In genomic region chr1:38545282-38545945, GRCm38 (mm10) we compare ENCODE assay signal across 9 mouse cellular contexts.
DNase-seq lines count a peak whose midpoint lies in the region; ATAC-seq lines count a peak whose summit lies in the region.
"Had no signal": no experiment of that assay in that cellular context is flagged by ENCODE, and none has a peak within 500 bp of the region (broad histone marks: within the 10 kb centered on the region; RNA-seq: fewer than 3 reads in every experiment).

No protein-coding gene starts in this region.

- H3K27ac ChIP-seq in intestine, embryonic 14.5 days (ENCODE audit: low read depth): peak overlapping the region; percentile 27; the same call in 1 of the 2 replicates
- H3K27ac ChIP-seq in intestine, embryonic 16.5 days (ENCODE audit: low read length): no peak overlapping the region
- peak overlapping the region; percentile 32; the same call in 1 of the 2 replicates for H3K27ac ChIP-seq in hindbrain, embryonic 11.5 days (ENCODE audit: low read depth, low read length)
- H3K27ac ChIP-seq: embryonic facial prominence, embryonic 12.5 days had no signal

- H3K9ac ChIP-seq in intestine, embryonic 14.5 days (ENCODE audit: low read length): no peak overlapping the region
- no peak overlapping the region for H3K9ac ChIP-seq in intestine, embryonic 16.5 days (ENCODE audit: low read depth, low read length)
- no peak overlapping the region for H3K9ac ChIP-seq in hindbrain, embryonic 11.5 days (ENCODE audit: low read depth, low read length)
- H3K9ac ChIP-seq: embryonic facial prominence, embryonic 12.5 days had no signal

- H3K4me3 ChIP-seq in intestine, embryonic 14.5 days (ENCODE audit: low read depth, low read length): no peak overlapping the region
- H3K4me3 ChIP-seq in intestine, embryonic 16.5 days (ENCODE audit: low read length): no peak overlapping the region
- H3K4me3 ChIP-seq in hindbrain, embryonic 11.5 days (ENCODE audit: low read depth, low read length): no peak overlapping the region
- H3K4me3 ChIP-seq: embryonic facial prominence, embryonic 12.5 days had no signal

- H3K36me3 ChIP-seq in intestine, embryonic 14.5 days (ENCODE audit: control insufficient read depth, insufficient read depth, low read length): no peaks in the 10 kb centered on the region
- no peaks in the 10 kb centered on the region for H3K36me3 ChIP-seq in intestine, embryonic 16.5 days (ENCODE audit: control insufficient read depth, insufficient read depth, low read length)
- H3K36me3 ChIP-seq in hindbrain, embryonic 11.5 days (ENCODE audit: control insufficient read depth, insufficient read depth, low read length): no peaks in the 10 kb centered on the region
- H3K36me3 ChIP-seq: embryonic facial prominence, embryonic 12.5 days had no signal

- WGBS in intestine, embryonic 14.5 days: 12% methylated on average over 12 of the region's 12 CpGs
- WGBS in intestine, embryonic 16.5 days: 20% methylated on average over 12 of the region's 12 CpGs
- WGBS in hindbrain, embryonic 11.5 days: 20% methylated on average over 12 of the region's 12 CpGs

- peaks cover 30% of the 10 kb centered on the region for H3K4me1 ChIP-seq in intestine, embryonic 14.5 days (replicated peaks; ENCODE audit: control insufficient read depth, insufficient read depth, low read length)
- H3K4me1 ChIP-seq in intestine, embryonic 16.5 days (ENCODE audit: control insufficient read depth, insufficient read depth, low read length): peaks cover 17% of the 10 kb centered on the region
- H3K4me1 ChIP-seq in hindbrain, embryonic 11.5 days (replicated peaks; ENCODE audit: control insufficient read depth, insufficient read depth, low read length): peaks cover 5% of the 10 kb centered on the region; the same call in 1 of the 2 replicates

- 0 out of 2 replicates have a peak overlapping the region, but pooled peaks have one; percentile 13 for H3K4me2 ChIP-seq in intestine, embryonic 14.5 days (ENCODE audit: low read length)
- no peak overlapping the region for H3K4me2 ChIP-seq in intestine, embryonic 16.5 days (ENCODE audit: low read depth, low read length)
- H3K4me2 ChIP-seq in hindbrain, embryonic 11.5 days (replicated peaks; ENCODE audit: low read depth, low read length): no peak overlapping the region
- H3K4me2 ChIP-seq: embryonic facial prominence, embryonic 12.5 days had no signal

- intact Hi-C loops in gastrocnemius, postnatal 36 days (cut with DNase I): no loop called here

- H3K27me3 ChIP-seq in intestine, embryonic 14.5 days (replicated peaks; ENCODE audit: control insufficient read depth, insufficient read depth, low read length): no peaks in the 10 kb centered on the region
- no peaks in the 10 kb centered on the region for H3K27me3 ChIP-seq in intestine, embryonic 16.5 days (replicated peaks; ENCODE audit: control insufficient read depth, insufficient read depth, low read length)
- no peaks in the 10 kb centered on the region for H3K27me3 ChIP-seq in hindbrain, embryonic 11.5 days (ENCODE audit: control insufficient read depth, insufficient read depth, low read length)
- H3K27me3 ChIP-seq: embryonic facial prominence, embryonic 12.5 days had no signal

- no peak for DNase-seq in intestine, embryonic 14.5 days (ENCODE audit: low spot score)
- peak; percentile 18 for DNase-seq in adrenal gland, postnatal 25 days
- peak; percentile 51 for DNase-seq in hindbrain, embryonic 11.5 days (ENCODE audit: low spot score)
- peak; percentile 86 for DNase-seq in mesoderm, embryonic 11.5 days (ENCODE audit: low read depth, low spot score)
- DNase-seq in frontal cortex, postnatal 14 days (ENCODE audit: low spot score in 2 of 2): no peak
- no peak for DNase-seq in gastrocnemius, postnatal 36 days

- no peaks in the 10 kb centered on the region for H3K9me3 ChIP-seq in intestine, embryonic 14.5 days (ENCODE audit: control insufficient read depth, low read length)
- H3K9me3 ChIP-seq in intestine, embryonic 16.5 days (ENCODE audit: control insufficient read depth, low read length): no peaks in the 10 kb centered on the region
- H3K9me3 ChIP-seq in hindbrain, embryonic 11.5 days (ENCODE audit: control insufficient read depth, low read length): no peaks in the 10 kb centered on the region
- H3K9me3 ChIP-seq: embryonic facial prominence, embryonic 12.5 days had no signal

- no peak; the same call in 1 of the 2 replicates for ATAC-seq in intestine, embryonic 14.5 days (replicated peaks; ENCODE audit: low FRiP score, low TSS enrichment, low read depth)
- ATAC-seq in intestine, embryonic 16.5 days: no peak
- peak; percentile 81 for ATAC-seq in hindbrain, embryonic 11.5 days (ENCODE audit: low FRiP score)
- no peak for ATAC-seq in cerebellum, adult (ENCODE audit: insufficient number of reproducible peaks, low FRiP score, low TSS enrichment)

Comparison
In these comparisons a context has a peak if more than half of its experiments do, and no peak if none do; other contexts are left out.
1. DNase-seq: peak in adrenal gland, postnatal 25 days (single experiment), hindbrain, embryonic 11.5 days (single experiment) and mesoderm, embryonic 11.5 days (single experiment); none in intestine, embryonic 14.5 days (single experiment), frontal cortex, postnatal 14 days (0 of 2) and gastrocnemius, postnatal 36 days (0 of 2).